Mouse (Mus musculus) gastrocnemius, adult 2 months (tissue): ENCODE results near the gene Gpr27. TPM values are rescaled to one million over a fixed set of nuclear protein-coding genes. Genes with fewer than 3 reads are reported as not detected.

Experiments used
- DNase-seq: peaks from one replicate; pipeline ENCODE4 v3.0.0; 2022
- H3K27ac ChIP-seq: fragments of 200-600 bp; 2 replicates; pipeline ENCODE4 v1.8.1; 2022; ENCODE audit warnings: mild to moderate bottlenecking
- H3K4me3 ChIP-seq: fragments of 200-600 bp; 2 replicates; pipeline ENCODE4 v1.8.1; 2022; ENCODE audit warnings: mild to moderate bottlenecking, moderate library complexity
- CTCF ChIP-seq: fragments of 200-600 bp; IDR thresholded peaks from 2 replicates; pipeline ENCODE4 v1.8.1; 2022; ENCODE audit warnings: antibody characterized with exemption, mild to moderate bottlenecking, moderate library complexity
- intact Hi-C: fragments of 180-260 bp; cut with DNase I; formaldehyde crosslinking; loops from one replicate; pipeline ENCODE4 v1.15.1; 2025
- total RNA-seq, 2 experiments: library from RNA; stranded (reverse); gene quantifications; 2 replicates each; pipeline ENCODE4 v1.2.3; 2021

Gpr27 gene
- total RNA-seq, 2 experiments from 2014 or later, result 0.20 to 1.1 TPM

DNA sequence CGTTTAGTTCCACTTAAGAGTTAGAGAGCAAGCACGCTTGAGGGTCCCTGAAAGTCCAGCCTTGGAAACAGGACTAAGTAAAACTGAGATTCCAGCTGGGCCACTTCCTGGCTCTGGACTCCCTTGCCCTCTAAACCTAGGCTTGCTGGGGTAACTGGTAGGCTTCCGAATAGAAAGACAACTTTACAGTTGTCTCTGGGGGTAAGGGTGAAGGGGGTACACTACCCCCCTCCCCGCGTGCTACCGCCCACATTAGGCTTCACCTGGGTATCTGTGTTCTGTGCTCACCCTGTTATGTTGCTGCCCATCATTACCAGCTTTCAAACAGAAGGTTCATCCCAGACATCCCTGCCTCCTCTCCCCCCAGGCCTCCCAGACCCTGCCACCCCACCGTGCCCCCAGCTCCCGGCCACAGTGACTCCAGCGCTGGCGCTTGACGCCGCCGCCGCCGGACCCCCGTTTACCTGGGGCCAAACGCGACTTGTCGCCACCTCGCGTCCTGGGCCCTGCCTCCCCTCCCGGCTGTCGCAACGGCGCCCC, 743 bp upstream of the Gpr27 start:
- no peak for DNase-seq
- no peak for TF ChIP-seq CTCF
- intact Hi-C loops, result no loop called here
- Histone ChIP-seq H3K4me3 (peak overlapping the region; percentile 83), H3K27ac (no peak overlapping the region)

DNA sequence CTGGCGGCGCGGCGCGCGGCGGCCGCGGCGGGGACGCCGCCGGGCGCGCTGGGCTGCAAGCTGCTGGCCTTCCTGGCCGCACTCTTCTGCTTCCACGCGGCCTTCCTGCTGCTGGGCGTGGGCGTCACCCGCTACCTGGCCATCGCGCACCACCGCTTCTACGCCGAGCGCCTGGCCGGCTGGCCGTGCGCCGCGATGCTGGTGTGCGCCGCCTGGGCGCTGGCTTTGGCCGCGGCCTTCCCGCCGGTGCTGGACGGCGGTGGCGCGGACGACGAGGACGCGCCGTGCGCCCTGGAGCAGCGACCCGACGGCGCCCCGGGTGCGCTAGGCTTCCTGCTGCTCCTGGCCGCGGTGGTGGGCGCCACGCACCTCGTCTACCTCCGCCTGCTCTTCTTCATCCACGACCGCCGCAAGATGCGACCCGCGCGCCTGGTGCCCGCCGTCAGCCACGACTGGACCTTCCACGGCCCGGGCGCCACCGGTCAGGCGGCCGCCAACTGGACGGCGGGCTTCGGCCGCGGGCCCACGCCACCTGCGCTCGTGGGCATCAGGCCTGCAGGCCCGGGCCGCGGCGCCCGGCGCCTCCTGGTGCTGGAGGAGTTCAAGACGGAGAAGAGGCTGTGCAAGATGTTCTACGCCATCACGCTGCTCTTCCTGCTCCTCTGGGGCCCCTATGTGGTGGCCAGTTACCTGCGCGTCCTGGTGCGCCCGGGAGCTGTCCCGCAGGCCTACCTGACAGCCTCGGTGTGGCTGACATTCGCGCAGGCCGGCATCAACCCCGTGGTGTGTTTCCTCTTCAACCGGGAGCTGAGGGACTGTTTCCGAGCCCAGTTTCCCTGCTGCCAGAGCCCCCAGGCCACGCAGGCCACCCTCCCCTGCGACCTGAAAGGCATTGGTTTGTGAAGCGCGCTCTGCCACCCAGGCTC, 700 bp downstream of the Gpr27 start:
- no peak for TF ChIP-seq CTCF
- DNase-seq, result no peak
- Histone ChIP-seq H3K27ac (no peak overlapping the region), H3K4me3 (peak overlapping the region; percentile 83)
- intact Hi-C loops, result no loop called here

DNA sequence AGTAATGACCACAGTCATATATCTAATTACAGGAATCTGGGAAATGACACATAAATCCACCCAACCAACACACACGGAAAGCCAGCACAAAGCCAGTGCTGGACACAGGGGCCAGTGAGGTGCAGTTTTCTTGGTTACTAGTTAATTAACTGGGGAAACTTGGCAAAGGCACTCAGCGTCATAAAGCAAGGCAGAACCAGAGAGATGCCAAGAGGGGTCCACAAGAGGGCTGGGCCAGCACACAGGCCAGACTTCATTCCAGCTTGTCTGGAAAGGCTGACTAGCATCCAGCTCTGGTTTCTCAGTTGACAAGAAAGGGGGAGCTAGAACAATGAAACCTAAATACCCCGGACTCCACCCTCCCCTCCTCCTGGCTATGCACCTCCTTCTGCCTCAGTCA, 8.0 kb downstream of the Gpr27 start:
- Histone ChIP-seq H3K4me3 (no peak overlapping the region), H3K27ac (no peak overlapping the region)
- intact Hi-C loops, result no loop called here
- no peak for TF ChIP-seq CTCF
- no peak for DNase-seq

DNA sequence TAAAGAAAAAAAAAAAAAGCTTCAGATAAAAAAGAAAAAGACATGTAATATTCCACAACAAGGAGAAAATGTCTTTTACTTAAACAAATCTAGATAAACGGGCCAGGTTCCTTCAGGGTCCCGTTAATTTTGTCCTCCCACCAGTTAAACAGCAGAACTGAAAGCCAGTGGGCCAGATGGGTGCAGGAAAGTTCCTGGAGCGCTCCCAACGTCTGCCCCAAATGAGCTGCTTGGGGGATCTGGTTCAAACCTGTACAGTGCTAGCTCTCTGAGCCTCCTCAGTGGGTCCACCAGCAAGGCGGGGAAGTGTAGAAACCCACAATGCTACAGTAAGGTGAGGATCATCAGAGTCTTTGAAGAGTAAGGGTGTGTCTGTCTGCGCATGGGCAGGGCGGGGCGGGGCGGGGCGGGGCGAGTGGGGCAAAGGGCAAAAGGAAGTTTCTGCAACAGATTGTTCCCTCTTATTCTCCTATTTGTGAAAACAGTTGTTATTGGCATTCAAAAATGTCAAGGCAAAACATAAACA, 19.2 kb downstream of the Gpr27 start:
- no peak for TF ChIP-seq CTCF
- Histone ChIP-seq H3K27ac (no peak overlapping the region), H3K4me3 (no peak overlapping the region)
- no peak for DNase-seq
- intact Hi-C loops, result no loop called here

DNA sequence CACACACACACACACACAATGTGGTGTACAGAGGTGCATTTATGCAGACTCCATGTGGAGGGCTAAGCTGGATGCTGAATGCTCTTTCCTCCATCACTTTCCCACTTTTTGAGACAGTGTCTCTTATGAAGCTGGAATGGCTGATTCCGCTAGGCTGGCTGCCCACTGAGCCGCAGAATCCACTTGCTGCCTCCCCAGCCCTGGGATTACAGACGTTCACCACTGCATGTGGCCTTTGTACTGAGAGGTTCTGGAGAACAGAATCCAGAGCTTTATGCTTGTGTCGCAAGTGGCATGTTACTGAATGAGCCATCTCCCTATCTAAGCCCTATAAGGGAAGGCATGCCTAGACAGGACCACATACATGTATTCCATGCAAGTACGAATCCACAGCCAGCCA, 20.8 kb downstream of the Gpr27 start:
- no peak for TF ChIP-seq CTCF
- Histone ChIP-seq H3K4me3 (no peak overlapping the region), H3K27ac (no peak overlapping the region)
- no peak for DNase-seq
- intact Hi-C loops, result no loop called here

DNA sequence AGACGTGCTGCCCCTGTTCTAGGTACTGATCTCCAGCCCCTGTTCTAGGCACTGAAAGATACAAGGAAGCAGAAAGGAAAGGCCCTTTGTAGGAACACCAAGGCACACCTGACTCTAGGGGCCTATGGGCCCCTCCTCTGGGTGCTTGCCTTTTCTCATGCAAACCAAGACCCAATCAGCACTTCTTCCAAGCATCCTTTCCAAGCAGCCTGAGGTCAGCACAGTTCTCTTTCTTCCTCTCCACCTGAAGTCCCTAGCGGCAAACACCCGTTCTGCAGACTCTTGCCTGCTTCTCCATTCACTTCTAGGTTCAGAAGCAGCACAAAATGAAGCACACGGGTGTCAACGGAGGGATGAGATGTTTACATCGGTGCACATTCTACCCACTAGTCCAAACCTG, 22.7 kb downstream of the Gpr27 start:
- no peak overlapping the region for H3K4me3 ChIP-seq
- DNase-seq, result no peak
- H3K27ac ChIP-seq, result no peak overlapping the region
- no peak for TF ChIP-seq CTCF
- intact Hi-C loops, result no loop called here

DNA sequence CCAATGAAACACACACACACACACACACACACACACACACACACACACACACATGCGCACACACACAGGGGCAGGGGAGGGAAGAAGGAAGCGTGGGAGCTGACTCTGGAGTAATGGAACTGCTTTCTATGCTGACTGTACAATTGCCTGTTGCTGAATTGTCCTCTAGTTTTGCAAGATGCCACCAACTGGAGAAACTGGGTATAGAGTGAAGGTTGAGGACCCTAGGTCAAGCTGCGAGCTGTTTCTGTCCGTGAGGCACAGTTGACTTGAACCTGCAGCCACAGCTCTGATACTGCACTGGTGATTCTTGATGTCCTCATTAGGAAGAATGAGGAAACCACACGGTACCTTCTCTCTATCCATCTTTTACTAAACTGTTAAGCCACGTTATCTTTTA, 23.4 kb downstream of the Gpr27 start:
- TF ChIP-seq CTCF, result no peak
- intact Hi-C loops, result no loop called here
- Histone ChIP-seq H3K27ac (no peak overlapping the region), H3K4me3 (no peak overlapping the region)
- DNase-seq, result no peak

DNA sequence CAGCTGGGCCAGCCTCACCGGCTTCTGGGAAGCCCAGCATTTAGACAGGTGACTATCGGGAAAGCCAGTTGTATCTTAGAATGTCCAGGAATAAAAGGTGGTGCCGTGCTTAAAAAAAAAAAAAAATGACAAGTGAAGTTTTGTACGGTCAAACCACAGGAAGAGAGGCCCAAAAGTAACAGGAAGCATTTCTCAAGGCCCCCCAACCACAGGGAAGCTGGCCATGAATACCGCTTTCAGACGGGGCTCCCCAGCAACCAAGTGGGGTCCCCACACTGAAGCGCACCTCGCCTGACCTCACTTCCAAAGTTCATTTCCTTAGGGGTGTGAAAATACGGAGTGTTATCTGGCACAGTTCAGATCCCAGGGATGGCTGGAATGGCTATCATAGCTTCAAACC, 28.6 kb downstream of the Gpr27 start:
- TF ChIP-seq CTCF, result no peak
- intact Hi-C loops, result no loop called here
- DNase-seq, result no peak
- Histone ChIP-seq H3K27ac (no peak overlapping the region), H3K4me3 (no peak overlapping the region)

DNA sequence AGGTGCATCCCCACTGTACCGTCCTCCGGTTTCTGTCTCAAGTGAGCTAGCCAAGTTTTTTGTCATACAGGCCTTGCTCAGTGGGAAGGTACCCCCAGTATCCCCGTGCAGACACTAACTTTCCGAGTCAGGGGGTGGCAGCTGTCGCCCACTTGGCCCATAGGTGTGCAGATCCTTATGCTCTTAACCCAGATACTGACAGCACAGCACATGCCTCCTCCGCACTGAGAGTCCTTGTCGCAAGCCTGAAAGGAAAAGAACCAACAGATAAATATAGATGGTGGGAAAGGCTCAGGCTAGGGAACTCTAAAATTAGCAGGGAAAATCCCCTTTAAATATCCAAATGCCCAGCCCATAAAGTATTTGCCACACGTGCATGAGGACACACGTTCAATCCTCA, 29.9 kb downstream of the Gpr27 start:
- Histone ChIP-seq H3K27ac (no peak overlapping the region), H3K4me3 (no peak overlapping the region)
- no peak for DNase-seq
- TF ChIP-seq CTCF, result no peak
- intact Hi-C loops, result no loop called here

DNA sequence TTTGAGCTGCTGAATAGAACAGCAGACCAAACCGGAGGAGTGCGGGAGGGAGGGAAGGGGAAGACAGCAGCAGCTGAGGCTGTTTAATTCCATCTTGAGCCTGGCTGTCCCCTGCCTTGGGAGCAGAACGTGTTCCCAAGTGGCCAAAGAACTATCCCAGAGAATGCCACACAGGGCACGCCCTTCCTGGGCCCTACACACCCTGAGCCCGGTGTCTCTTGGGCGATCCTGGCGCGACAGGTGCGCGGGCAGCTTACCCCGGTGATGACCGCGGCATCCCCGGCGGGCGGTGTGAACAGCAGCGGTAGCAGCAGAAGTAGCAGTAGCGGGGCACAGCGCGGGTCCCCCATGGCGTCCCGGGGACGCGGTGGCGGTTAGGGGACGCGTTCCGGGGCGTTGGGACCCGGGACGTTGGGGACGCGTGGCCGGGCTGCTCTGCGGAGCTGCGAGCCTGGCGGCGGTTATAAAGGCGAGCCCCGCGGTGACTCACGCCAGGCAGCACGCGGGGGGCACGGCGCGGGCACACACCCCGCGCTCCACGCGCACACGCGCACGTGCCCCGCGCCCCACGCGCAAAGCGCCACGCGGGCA, 33.6 kb downstream of the Gpr27 start, which contains the start of gene Prok2:
Prok2 (minus strand) TSS at position 422 of the 591 bp plus-strand sequence.
- H3K27ac ChIP-seq, result no peak within 1 kb of the TSS
- peak; percentile 21 for DNase-seq
- intact Hi-C loops, result no loop called here
- peak within 1 kb of the TSS; percentile 59 for H3K4me3 ChIP-seq
- TF ChIP-seq CTCF, result no peak

DNA sequence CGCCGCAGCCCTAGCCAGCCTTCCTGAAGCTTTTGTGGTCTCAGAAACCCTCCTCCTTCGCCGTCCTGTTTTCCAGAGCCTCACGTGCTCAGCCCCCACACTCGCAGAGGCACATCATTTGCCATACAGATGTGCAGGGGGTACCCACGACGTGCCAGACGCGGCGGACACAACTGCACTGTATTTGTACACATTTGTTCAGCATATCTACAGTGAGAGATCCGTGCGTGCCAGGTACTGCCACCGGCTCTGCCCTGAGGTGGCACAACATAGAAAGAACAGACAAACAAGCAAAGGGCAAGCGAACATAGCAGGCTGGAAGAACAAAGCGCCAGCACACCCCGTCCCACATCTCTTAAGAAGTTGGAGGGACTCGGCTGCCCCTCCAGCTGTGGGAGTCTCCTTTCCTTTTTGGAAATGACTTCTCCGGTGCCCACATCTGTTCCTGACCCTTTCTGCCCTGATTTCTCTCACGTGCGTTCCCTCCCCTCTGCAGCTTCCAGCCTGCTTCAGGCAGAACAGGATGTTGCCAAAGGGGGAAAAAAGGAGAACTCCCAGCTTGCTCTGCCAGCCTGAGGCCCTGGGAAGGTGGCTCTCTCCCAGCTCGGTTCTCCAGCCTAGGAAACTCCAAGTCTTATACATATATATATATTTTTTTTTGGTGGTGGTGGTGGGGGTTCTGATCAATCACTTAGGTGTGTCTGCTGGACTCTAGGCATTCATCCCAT, 34.3 kb downstream of the Gpr27 start:
- Histone ChIP-seq H3K4me3 (peak overlapping the region; percentile 59), H3K27ac (no peak overlapping the region)
- intact Hi-C loops, result no loop called here
- DNase-seq, result no peak
- no peak for TF ChIP-seq CTCF

DNA sequence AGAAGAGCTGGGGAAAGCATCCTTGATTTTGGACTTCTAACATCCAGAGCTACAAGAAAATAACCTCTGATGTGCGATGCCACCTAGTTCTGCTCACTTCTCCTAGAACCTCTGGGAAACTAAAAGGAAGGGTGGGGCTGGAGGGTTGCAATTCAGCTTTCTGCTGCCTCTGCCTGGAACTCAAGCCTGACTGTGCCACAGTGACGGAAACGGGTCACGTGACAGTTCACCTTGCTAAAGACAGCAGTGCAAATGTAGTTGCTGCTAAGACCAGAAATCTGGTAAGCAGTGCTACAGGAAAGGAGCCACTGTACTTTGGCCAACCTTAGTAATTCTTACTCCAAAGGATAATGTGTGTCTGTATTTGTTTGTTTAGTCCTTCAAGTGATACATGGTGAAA, 37.4 kb downstream of the Gpr27 start:
- no peak for DNase-seq
- Histone ChIP-seq H3K4me3 (no peak overlapping the region), H3K27ac (no peak overlapping the region)
- TF ChIP-seq CTCF, result no peak
- intact Hi-C loops, result no loop called here
